Mouse (Mus musculus) lung, postnatal 14 days (tissue): ENCODE results near the gene Arhgap44.

ENCODE experiments used
- DNase-seq: peaks from one replicate; pipeline ENCODE4 v3.0.0; 2021

The Arhgap44 gene

GRCm38 (mm10) chr11:65135251-65135739, 27.5 kb downstream of the Arhgap44 start:
- no peak for DNase-seq

DNA sequence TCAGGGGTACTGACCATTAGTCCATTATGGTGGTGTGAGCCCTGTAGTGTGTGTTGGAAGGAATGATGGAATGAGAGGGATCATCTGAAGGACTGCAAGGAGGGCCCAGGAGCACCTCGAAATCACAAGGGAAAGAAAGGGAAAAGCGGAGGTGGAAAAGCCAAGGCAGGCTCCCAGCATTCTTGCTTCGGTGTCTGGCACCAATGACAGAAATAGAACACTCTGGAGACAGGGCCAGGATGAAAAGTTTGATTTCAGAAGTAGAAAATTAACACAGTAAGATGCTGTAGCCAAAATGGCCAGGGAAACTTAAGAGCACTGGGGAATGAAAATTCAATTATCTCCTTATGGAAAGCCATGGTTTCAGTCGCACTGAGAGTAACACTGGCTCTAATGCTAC, 29.1 kb downstream of the Arhgap44 start:
- no peak for DNase-seq

DNA sequence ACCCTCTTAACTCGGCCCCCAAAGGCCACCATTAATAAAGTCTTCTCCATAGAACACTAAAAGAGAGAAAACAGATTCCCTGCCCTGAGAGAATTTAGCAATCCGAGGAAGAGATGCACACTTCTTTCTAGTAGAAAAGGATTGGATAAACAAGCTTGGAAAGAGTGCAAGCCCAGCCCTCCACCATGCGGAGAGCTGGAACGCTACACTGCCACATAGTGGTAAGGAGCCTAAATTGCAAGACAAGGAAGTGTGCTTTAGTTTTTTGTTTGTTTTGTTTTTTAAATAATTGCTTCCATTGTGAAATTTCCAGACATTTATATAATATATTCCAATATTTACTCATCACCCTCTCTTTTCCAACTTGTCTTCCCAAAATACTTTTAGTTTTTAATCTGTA, 33.7 kb downstream of the Arhgap44 start:
- DNase-seq = no peak

DNA sequence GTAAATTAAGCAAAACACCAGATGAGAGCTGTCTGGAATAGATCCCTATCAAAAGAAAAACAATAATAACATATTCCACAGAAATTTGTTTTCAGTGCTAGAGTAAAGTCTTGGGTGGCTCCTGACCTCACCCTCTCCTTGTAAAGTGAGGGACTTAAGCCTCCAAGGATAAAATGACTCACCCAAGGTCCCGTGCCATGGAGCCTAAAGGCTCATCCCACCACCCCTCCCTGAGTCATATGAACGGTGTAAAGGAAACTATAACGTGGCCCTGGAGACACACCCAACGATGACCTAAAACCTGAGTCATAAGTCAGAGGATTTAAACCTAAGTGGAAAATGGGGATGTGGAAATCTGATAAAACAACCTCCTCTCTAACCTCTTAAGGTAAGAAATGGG, 34.1 kb downstream of the Arhgap44 start:
- DNase-seq = no peak

DNA sequence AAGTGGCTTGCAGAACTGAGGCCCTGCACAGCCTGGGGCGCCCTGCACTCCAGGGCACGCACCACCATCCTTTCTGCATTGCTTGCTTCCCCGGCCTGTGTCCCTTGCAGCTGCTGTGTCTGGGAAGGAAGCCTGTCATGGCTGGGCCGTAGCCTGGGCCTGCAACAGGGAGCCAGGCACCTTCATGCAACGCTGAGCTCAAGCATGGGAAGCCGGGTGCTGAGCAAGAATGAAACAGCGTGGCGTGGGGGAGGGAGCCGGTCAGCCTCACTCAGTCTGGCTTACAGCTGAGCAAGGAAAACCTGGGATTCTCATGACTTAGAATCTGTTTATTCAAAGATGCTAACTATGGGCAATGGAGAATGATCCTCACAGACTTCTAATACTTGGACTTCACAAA, 36.2 kb downstream of the Arhgap44 start:
- no peak for DNase-seq

DNA sequence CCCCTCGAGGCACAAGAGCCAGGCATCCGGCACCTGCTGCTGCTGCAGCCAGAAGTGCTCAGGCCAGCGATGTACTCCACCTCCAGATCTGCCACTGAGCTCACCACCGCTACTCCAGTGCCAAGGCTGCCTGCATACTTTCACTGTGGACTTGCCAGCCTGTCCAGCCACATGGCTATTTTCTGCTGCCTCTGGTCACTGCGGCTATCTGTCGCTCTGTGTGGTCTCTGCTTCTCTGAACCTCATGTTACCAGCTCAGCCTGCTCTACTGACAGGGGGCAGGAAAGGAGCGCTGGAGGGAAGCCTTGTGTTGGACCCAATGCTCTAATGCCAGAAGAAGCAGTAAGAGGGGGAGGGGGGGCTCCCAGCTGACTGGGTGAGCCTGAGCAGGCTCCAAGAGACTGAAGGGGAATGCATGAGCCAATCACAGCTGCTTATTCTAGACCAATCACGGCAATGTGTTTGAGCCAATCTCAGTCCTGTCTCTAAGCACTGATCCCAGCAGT, 37.8 kb downstream of the Arhgap44 start:
- DNase-seq = peak; percentile 14

- DNase-seq = no peak
Observed at GRCm38 (mm10) chr11:65120276-65120675, 42.5 kb downstream of the Arhgap44 start.

- DNase-seq = no peak
Observed at GRCm38 (mm10) chr11:65115811-65116210, 47.0 kb downstream of the Arhgap44 start.

- no peak for DNase-seq
Observed at GRCm38 (mm10) chr11:65112086-65112485, 50.7 kb downstream of the Arhgap44 start.

DNA sequence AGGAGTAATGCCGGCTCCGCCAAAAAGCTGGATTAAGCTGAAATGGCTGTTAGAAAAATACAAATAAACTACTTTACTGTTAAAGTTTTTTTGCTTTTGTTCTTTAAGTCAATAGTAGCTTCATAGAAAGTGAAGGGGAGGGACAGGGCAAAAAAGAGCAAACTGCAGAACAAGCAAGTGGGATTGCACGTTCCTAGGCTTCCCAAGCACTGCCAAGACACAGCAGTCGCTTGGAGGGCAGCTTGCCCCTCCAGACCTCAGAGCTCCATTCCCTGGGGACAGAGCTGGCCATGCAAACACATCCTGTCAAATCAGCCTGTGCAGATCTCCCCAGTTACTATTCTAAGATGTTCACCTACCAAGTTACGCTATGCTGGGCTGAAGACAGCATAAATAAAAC, 51.1 kb downstream of the Arhgap44 start:
- DNase-seq = no peak

DNA sequence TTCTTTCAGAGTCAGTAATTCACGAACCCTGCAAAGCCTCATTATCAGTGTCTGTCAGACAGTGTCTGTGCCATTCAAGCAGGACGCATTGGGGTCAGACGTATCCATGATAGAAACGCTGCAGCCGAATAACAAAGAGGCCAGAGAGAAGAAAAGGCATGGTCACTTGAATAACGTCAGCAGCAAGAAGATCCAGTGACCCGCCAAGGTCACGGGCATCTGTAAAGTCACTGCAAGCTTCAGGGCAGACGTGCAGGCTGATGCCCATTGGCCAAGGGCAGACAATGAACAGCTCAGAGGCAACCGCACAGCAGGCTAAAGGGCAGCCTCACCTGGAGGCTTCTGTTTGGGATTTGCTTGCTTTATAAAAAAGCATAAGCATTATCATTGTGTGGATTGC, 52.7 kb downstream of the Arhgap44 start:
- DNase-seq = no peak

- no peak for DNase-seq
Observed at GRCm38 (mm10) chr11:65107734-65108171, 55.0 kb downstream of the Arhgap44 start.

GRCm38 (mm10) chr11:65107151-65107550, 55.6 kb downstream of the Arhgap44 start:
- DNase-seq = no peak

DNA sequence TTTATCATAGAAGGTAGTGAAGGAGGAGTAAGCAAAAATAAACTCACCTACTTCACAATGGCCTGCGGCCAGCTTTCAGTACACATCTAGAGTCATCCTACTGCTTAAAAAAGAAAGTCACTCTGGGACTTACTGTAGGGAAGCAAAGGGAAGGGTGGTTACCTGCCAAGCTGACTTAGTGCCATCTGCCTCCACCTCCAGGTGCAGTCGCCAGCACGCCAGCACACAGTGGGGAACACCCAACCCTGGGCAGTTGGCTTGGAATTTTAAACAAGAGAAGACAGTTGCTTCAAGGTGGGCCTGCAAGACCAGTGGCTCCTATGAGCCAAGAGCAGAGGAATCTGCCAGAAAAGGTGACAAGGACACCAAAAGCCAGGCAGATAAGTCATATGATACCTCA, 58.7 kb downstream of the Arhgap44 start:
- DNase-seq = no peak

DNA sequence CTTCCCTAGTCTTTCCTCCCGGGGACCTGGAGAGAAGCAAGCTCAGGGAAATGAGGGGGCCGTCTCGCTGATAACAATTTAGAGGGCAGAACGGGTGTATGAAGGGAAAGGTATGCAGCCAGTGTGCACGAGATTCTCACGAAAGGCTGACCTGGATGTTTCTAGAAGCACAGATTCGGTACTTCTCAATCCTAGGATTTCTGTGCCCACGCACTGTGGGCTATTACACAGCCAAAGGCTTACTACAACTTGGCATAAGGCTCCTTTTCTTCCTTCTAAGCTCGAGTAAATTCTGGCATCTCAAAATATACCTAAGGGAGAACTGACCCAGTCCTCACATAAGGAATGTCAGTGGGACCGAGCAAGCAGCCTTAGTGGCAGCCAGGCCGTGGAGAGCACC, 61.6 kb downstream of the Arhgap44 start:
- no peak for DNase-seq

- DNase-seq = no peak
Observed at GRCm38 (mm10) chr11:65100031-65100430, 62.7 kb downstream of the Arhgap44 start.

- DNase-seq = no peak
Observed at GRCm38 (mm10) chr11:65097526-65098070, 65.2 kb downstream of the Arhgap44 start.

GRCm38 (mm10) chr11:65096866-65097265, 65.9 kb downstream of the Arhgap44 start:
- no peak for DNase-seq

DNA sequence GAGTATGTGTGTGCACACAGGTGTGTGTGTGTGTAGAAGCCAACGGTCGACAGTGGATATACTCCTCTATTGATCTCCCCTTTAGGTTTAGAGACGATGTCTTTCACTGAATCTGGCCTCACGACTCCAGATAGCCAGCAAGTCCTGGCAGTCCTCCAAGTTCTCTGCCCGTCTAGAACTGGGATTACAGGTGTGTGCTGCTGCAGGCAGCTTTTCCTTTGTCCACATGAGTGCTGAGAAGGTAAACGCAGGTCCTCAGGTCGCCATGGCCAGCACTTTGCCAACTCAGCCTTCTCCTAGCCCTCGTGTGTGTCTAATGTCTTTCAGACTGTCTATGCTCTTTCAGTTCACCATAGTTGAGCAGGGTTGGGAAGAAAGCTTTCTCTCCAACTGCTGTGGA, 69.9 kb downstream of the Arhgap44 start:
- peak; percentile 18 for DNase-seq

DNA sequence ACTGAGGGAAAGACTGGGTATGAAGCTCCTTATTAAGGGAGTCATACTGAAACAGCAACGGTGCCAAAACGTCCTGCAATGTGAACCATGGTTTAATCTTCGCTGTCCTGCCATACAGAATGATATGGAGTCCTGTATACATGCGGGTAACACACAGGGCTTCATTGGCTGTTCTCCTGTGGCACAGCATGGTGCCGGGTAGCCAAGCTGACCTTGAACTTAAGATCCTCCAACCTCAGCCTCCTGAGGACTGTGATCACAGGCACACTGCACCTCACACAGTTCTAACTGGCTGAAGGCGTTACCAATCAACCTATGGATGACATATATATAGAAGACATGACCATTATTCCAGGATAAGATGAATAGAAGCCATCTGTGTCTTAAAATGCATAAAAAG, 72.4 kb downstream of the Arhgap44 start:
- DNase-seq = no peak

GRCm38 (mm10) chr11:65089982-65090381, 72.8 kb downstream of the Arhgap44 start:
- DNase-seq = no peak

DNA sequence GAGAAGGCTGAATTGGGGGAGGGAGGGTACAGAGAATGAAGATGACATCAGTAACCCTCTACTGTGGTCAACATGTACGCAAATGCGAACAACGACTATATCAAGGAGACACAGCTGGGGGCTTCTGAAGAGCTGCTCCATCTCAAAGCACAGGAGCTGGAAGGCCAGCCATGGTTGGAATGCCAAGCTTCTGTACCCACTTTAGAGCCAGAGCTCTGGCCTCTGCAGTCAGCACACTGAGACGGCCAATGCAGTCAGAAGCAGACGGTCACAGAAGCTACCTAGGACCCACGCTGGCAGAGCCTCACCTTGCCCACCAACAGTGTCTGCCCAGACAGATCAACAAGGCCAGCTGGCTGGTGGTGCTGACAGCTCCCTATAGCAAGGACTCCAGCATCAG, 73.5 kb downstream of the Arhgap44 start:
- no peak for DNase-seq

- peak; percentile 59 for DNase-seq
Observed at GRCm38 (mm10) chr11:65088451-65089222, 74.1 kb downstream of the Arhgap44 start.

DNA sequence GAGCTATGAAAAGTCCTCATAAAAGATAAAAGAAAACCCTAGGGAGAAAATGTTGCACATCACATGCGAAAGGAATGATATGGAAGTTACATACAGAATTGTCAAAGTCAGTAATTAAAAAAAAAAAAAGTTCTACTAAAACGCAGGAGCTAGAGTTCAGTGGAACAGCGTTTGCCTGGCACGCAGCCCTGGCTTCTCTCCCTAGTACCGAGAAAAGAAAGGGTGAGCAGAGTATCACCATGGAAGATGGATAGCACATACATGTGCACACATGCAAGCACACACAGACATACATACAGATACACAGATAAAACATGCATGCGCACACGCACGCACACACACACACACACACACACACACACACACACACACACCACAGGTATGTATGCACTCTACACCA, 82.0 kb downstream of the Arhgap44 start:
- DNase-seq = no peak
